Mouse (Mus musculus) embryonic fibroblast, embryonic 13.5 days (primary cell): ENCODE results near the gene Samd13.

Experiments
- CTCF ChIP-seq: IDR thresholded peaks from 2 replicates; pipeline ENCODE4 v1.5.1; 2011; ENCODE audit warnings: mild to moderate bottlenecking, control low read depth, low read length, moderate library complexity, borderline replicate concordance; ENCODE audit not compliant: insufficient read depth
- POLR2A ChIP-seq: IDR thresholded peaks from 2 replicates; pipeline ENCODE4 v1.6.1; 2011; ENCODE audit warnings: low read depth, mild to moderate bottlenecking, control low read depth, low read length, moderate library complexity

- no peak for TF ChIP-seq CTCF
- no peak for TF ChIP-seq POLR2A
These were observed 28.0 kb downstream of the Samd13 start for GRCm38 (mm10) chr3:146657433-146657832.
